Mouse (Mus musculus) midbrain, embryonic 13.5 days (tissue): ENCODE measurements around the gene Stambp. TPM values are rescaled to one million over a fixed set of nuclear protein-coding genes. Genes with fewer than 3 reads are reported as not detected.

Experiments
- ATAC-seq: fragments of 200-750 bp; cut with Nextera tagmentation; 2 replicates; pipeline ENCODE4 v1.8.0; 2017; ENCODE audit warnings: mild to moderate bottlenecking, moderate TSS enrichment, moderate library complexity
- H3K27ac ChIP-seq: fragments of 300-500 bp; sonication (generic); 2 replicates; pipeline ENCODE4 v1.5.1; 2015; ENCODE audit warnings: inconsistent platforms, mild to moderate bottlenecking, moderate library complexity
- H3K27me3 ChIP-seq: fragments of 300-500 bp; sonication (generic); 2 replicates; pipeline ENCODE4 v1.6.1; 2015; ENCODE audit warnings: mild to moderate bottlenecking, inconsistent platforms
- H3K36me3 ChIP-seq: fragments of 300-500 bp; sonication (generic); 2 replicates; pipeline ENCODE4 v1.6.1; 2015; ENCODE audit warnings: mild to moderate bottlenecking, inconsistent platforms
- H3K4me1 ChIP-seq: fragments of 300-500 bp; sonication (generic); replicated peaks from 2 replicates; pipeline ENCODE4 v1.6.1; 2015; ENCODE audit warnings: inconsistent platforms
- H3K4me2 ChIP-seq: fragments of 300-500 bp; sonication (generic); replicated peaks from 2 replicates; pipeline ENCODE4 v1.6.1; 2015; ENCODE audit warnings: moderate library complexity, mild to moderate bottlenecking, inconsistent platforms
- H3K4me3 ChIP-seq: fragments of 300-500 bp; sonication (generic); replicated peaks from 2 replicates; pipeline ENCODE4 v1.5.1; 2015; ENCODE audit warnings: mild to moderate bottlenecking, inconsistent platforms
- H3K9ac ChIP-seq: fragments of 300-500 bp; sonication (generic); replicated peaks from 2 replicates; pipeline ENCODE4 v1.6.1; 2015; ENCODE audit warnings: mild to moderate bottlenecking, inconsistent platforms
- H3K9me3 ChIP-seq: fragments of 300-500 bp; sonication (generic); 2 replicates; pipeline ENCODE4 v1.6.1; 2016; ENCODE audit warnings: mild to moderate bottlenecking, inconsistent platforms
- WGBS: fragments of 180-500 bp; shearing (Covaris S2); methylation state at CpG from one replicate; pipeline ENCODE4 v1.1.7; 2015; 5-methylcytosine and 5-hydroxymethylcytosine counted together
- polyA plus RNA-seq: library from polyadenylated mRNA; unstranded; fragments of >200 nt; fragmentation: Nextera tagmentation; extraction: Ambion mirVana; gene quantifications from 2 replicates; pipeline ENCODE4 v1.2.1, GENCODE M21; 2015

Stambp gene
- polyA plus RNA-seq, 1 experiment from 2014 or later = 48.6 TPM

- no peaks in the 10 kb centered on the region for H3K36me3 ChIP-seq
- no peaks in the 10 kb centered on the region for H3K9me3 ChIP-seq
- peaks cover 2% of the 10 kb centered on the region; the same call in 1 of the 2 replicates for H3K4me1 ChIP-seq
- no peak overlapping the region for H3K4me3 ChIP-seq
- H3K4me2 ChIP-seq = no peak overlapping the region
- H3K9ac ChIP-seq = no peak overlapping the region
- no peaks in the 10 kb centered on the region for H3K27me3 ChIP-seq
- no peak overlapping the region for H3K27ac ChIP-seq
- 11% methylated on average over 1 of the region's 1 CpGs for WGBS
- ATAC-seq = peak; percentile 48; the same call in 1 of the 2 replicates
These were observed 60.0 kb downstream of the Stambp start for GRCm38 (mm10) chr6:83512495-83512894.

GRCm38 (mm10) chr6:83510210-83510609 is 62.3 kb downstream of the Stambp start:
- H3K9ac ChIP-seq = no peak overlapping the region
- no peak overlapping the region for H3K27ac ChIP-seq
- 62% methylated on average over 2 of the region's 2 CpGs for WGBS
- peaks cover 16% of the 10 kb centered on the region for H3K4me1 ChIP-seq
- no peaks in the 10 kb centered on the region for H3K27me3 ChIP-seq
- no peak overlapping the region for H3K4me2 ChIP-seq
- H3K36me3 ChIP-seq = no peaks in the 10 kb centered on the region
- ATAC-seq = no peak
- H3K9me3 ChIP-seq = no peaks in the 10 kb centered on the region
- no peak overlapping the region for H3K4me3 ChIP-seq

GRCm38 (mm10) chr6:83509442-83509841 is 63.1 kb downstream of the Stambp start:
- Histone ChIP-seq H3K4me2 (no peak overlapping the region), H3K4me1 (peaks cover 20% of the 10 kb centered on the region), H3K36me3 (no peaks in the 10 kb centered on the region), H3K9me3 (no peaks in the 10 kb centered on the region), H3K27me3 (no peaks in the 10 kb centered on the region), H3K9ac (peak overlapping the region; percentile 36), H3K4me3 (no peak overlapping the region), H3K27ac (no peak overlapping the region)
- ATAC-seq = no peak
- WGBS = 40% methylated on average over 8 of the region's 8 CpGs

GRCm38 (mm10) chr6:83507168-83507546 is 65.4 kb downstream of the Stambp start:
- Histone ChIP-seq H3K4me2 (peak overlapping the region; percentile 81), H3K4me1 (peaks cover 20% of the 10 kb centered on the region), H3K9me3 (no peaks in the 10 kb centered on the region), H3K27me3 (no peaks in the 10 kb centered on the region), H3K36me3 (peaks cover 5% of the 10 kb centered on the region; the same call in 1 of the 2 replicates), H3K27ac (peak overlapping the region; percentile 69), H3K9ac (peak overlapping the region; percentile 51; the same call in 1 of the 2 replicates), H3K4me3 (peak overlapping the region; percentile 77)
- ATAC-seq = peak; percentile 63; the same call in 1 of the 2 replicates
- WGBS = 35% methylated on average over 6 of the region's 6 CpGs

GRCm38 (mm10) chr6:83506258-83507167 is 66.0 kb downstream of the Stambp start, which contains the start of gene Dguok:
Gene Dguok, minus strand, starts transcription at chr6:83506969.
- H3K36me3 ChIP-seq = peaks cover 5% of the 10 kb centered on the region; the same call in 1 of the 2 replicates
- H3K4me2 ChIP-seq = peak within 1 kb of the TSS; percentile 81
- no peaks in the 10 kb centered on the region for H3K9me3 ChIP-seq
- H3K27ac ChIP-seq = peak within 1 kb of the TSS; percentile 92
- peak within 1 kb of the TSS; percentile 77 for H3K4me3 ChIP-seq
- under 1% methylated on average over 54 of the region's 54 CpGs for WGBS
- H3K27me3 ChIP-seq = no peaks in the 10 kb centered on the region
- peaks cover 20% of the 10 kb centered on the region for H3K4me1 ChIP-seq
- peak; percentile 100 for ATAC-seq
- H3K9ac ChIP-seq = peak within 1 kb of the TSS; percentile 86

- no peaks in the 10 kb centered on the region for H3K9me3 ChIP-seq
- peaks cover 6% of the 10 kb centered on the region; the same call in 1 of the 2 replicates for H3K36me3 ChIP-seq
- WGBS = 94% methylated on average over 4 of the region's 4 CpGs
- no peak overlapping the region for H3K27ac ChIP-seq
- no peak for ATAC-seq
- peaks cover 20% of the 10 kb centered on the region for H3K4me1 ChIP-seq
- H3K4me2 ChIP-seq = peak overlapping the region; percentile 81
- peak overlapping the region; percentile 77 for H3K4me3 ChIP-seq
- H3K9ac ChIP-seq = peak overlapping the region; percentile 86
- no peaks in the 10 kb centered on the region for H3K27me3 ChIP-seq
These were observed 67.0 kb downstream of the Stambp start for GRCm38 (mm10) chr6:83505554-83505953.

- H3K27ac ChIP-seq = no peak overlapping the region
- H3K36me3 ChIP-seq = peaks cover 20% of the 10 kb centered on the region
- 87% methylated on average over 3 of the region's 3 CpGs for WGBS
These were observed 69.2 kb downstream of the Stambp start for GRCm38 (mm10) chr6:83503361-83503760.

GRCm38 (mm10) chr6:83502656-83503055 is 69.9 kb downstream of the Stambp start:
- Histone ChIP-seq H3K27me3 (no peaks in the 10 kb centered on the region), H3K9ac (no peak overlapping the region), H3K4me3 (no peak overlapping the region), H3K4me1 (peaks cover 19% of the 10 kb centered on the region), H3K36me3 (peaks cover 26% of the 10 kb centered on the region), H3K9me3 (no peaks in the 10 kb centered on the region), H3K4me2 (no peak overlapping the region), H3K27ac (no peak overlapping the region)
- ATAC-seq = no peak
- 84% methylated on average over 3 of the region's 3 CpGs for WGBS

More at GRCm38 (mm10) chr6:83503361-83503760, 69.2 kb downstream of the Stambp start:
- Histone ChIP-seq H3K27me3 (no peaks in the 10 kb centered on the region), H3K4me1 (peaks cover 20% of the 10 kb centered on the region), H3K9me3 (no peaks in the 10 kb centered on the region), H3K4me3 (no peak overlapping the region), H3K4me2 (no peak overlapping the region), H3K9ac (no peak overlapping the region)
- no peak for ATAC-seq

GRCm38 (mm10) chr6:83501524-83502310 is 70.8 kb downstream of the Stambp start:
- no peak overlapping the region for H3K4me3 ChIP-seq
- peaks cover 14% of the 10 kb centered on the region for H3K4me1 ChIP-seq
- H3K27ac ChIP-seq = no peak overlapping the region
- H3K36me3 ChIP-seq = peaks cover 30% of the 10 kb centered on the region
- H3K4me2 ChIP-seq = no peak overlapping the region
- WGBS = 68% methylated on average over 9 of the region's 9 CpGs
- H3K9ac ChIP-seq = no peak overlapping the region
- ATAC-seq = no peak
- H3K9me3 ChIP-seq = no peaks in the 10 kb centered on the region
- H3K27me3 ChIP-seq = no peaks in the 10 kb centered on the region

GRCm38 (mm10) chr6:83500462-83500861 is 72.1 kb downstream of the Stambp start:
- no peak for ATAC-seq
- Histone ChIP-seq H3K9ac (no peak overlapping the region), H3K9me3 (no peaks in the 10 kb centered on the region), H3K4me2 (no peak overlapping the region), H3K36me3 (peaks cover 39% of the 10 kb centered on the region), H3K27ac (no peak overlapping the region), H3K4me1 (peaks cover 7% of the 10 kb centered on the region), H3K27me3 (no peaks in the 10 kb centered on the region), H3K4me3 (no peak overlapping the region)
- WGBS = 62% methylated on average over 3 of the region's 3 CpGs

- peaks cover 42% of the 10 kb centered on the region for H3K36me3 ChIP-seq
- no peak overlapping the region for H3K9ac ChIP-seq
- 94% methylated on average over 10 of the region's 10 CpGs for WGBS
- no peaks in the 10 kb centered on the region for H3K27me3 ChIP-seq
- ATAC-seq = no peak
- no peak overlapping the region for H3K27ac ChIP-seq
- H3K4me1 ChIP-seq = no peaks in the 10 kb centered on the region
- no peaks in the 10 kb centered on the region for H3K9me3 ChIP-seq
- H3K4me3 ChIP-seq = no peak overlapping the region
- no peak overlapping the region for H3K4me2 ChIP-seq
These were observed 73.5 kb downstream of the Stambp start for GRCm38 (mm10) chr6:83499078-83499477.
